Mouse (Mus musculus): ENCODE data around the gene Fgd3. TPM values are rescaled to one million over a fixed set of nuclear protein-coding genes. Genes with fewer than 3 reads are reported as not detected.

Gene Fgd3
- polyA plus RNA-seq, 1 experiment = 4.1 TPM

DNA sequence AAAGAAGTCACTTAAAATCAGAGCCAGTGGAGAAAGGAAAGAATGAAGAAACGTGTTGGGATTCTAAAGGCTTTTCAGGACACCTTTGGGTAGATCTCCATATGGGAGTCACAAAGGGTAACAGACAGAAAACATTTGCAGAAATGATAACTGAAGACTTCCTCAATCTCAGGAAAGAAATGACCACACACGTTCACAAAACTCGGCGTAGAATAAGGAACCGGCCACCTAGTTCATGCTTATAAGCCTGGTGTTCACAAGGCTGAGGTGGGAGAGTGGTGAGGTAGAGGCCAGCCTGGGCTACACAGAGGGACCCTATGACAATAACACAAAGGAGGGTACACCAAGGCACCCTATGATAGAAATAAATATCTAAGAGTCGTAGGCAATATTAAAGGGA is 28.2 kb downstream of the Fgd3 start:
- Histone ChIP-seq H3K4me3 (replicated peaks; ENCODE audit: extremely low read depth, low read depth, low read length) (no peak overlapping the region), H3K4me1 (ENCODE audit: control insufficient read depth, insufficient read depth, low read length) (no peaks in the 10 kb centered on the region)
- no peak for TF ChIP-seq CTCF (IDR thresholded peaks at IDR 0.05; ENCODE audit: insufficient read depth, low read length)
- no peak for TF ChIP-seq POLR2A (IDR thresholded peaks at IDR 0.05; ENCODE audit: borderline replicate concordance, extremely low read depth, low read depth, low read length)
- DNase-seq = no peak
- WGBS = 83% methylated on average over 6 of the region's 6 CpGs

DNA sequence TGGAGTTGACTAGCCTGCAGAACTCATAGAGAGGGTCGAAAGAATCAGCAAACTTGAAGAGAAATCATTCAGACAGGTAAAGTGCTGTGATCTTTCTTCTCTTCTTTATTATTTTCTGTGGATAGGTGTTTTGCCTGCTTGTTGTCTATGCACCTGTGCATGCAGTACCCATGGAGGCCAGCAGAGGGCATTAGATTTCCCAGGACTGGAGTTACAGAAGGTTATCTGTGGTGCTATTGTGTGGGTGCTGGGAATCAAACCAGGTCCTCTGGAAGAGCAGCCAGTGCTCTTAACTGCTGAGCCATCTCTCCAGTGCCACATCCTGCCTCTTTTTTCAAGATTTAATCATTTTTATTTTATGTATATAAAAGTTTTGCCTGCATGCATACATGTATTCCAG is 28.7 kb downstream of the Fgd3 start:
- no peak overlapping the region for H3K4me3 ChIP-seq (replicated peaks; ENCODE audit: extremely low read depth, low read depth, low read length)
- no peak for DNase-seq
- WGBS = 56% methylated on average over 1 of the region's 1 CpGs
- TF ChIP-seq CTCF (IDR thresholded peaks at IDR 0.05; ENCODE audit: insufficient read depth, low read length) = peak; percentile 34; the same call in 1 of the 2 replicates
- no peak for TF ChIP-seq POLR2A (IDR thresholded peaks at IDR 0.05; ENCODE audit: borderline replicate concordance, extremely low read depth, low read depth, low read length)
- H3K4me1 ChIP-seq (ENCODE audit: control insufficient read depth, insufficient read depth, low read length) = no peaks in the 10 kb centered on the region

DNA sequence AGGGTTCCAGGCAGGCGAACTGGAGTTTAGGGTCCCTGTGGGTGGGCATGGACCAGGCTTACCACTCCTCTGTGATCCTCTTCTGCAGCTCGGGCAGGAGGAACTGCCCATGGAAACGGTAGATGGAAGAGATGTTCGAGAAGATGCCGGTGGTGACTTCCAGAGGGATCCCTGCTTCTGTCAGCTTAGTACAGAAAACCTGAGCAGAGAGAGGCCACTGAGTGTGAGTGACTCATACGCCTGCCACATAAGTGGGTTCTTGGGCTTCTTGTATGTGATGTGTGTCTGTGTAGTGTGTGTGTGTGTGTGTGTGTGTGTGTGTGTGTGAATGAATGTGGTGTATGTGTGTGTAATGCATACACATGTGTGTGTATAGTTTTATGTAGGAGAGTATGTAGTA is 32.9 kb downstream of the Fgd3 start:
- DNase-seq = no peak
- TF ChIP-seq CTCF (IDR thresholded peaks at IDR 0.05; ENCODE audit: insufficient read depth, low read length) (no peak), POLR2A (IDR thresholded peaks at IDR 0.05; ENCODE audit: borderline replicate concordance, extremely low read depth, low read depth, low read length) (no peak)
- WGBS = 90% methylated on average over 6 of the region's 6 CpGs

DNA sequence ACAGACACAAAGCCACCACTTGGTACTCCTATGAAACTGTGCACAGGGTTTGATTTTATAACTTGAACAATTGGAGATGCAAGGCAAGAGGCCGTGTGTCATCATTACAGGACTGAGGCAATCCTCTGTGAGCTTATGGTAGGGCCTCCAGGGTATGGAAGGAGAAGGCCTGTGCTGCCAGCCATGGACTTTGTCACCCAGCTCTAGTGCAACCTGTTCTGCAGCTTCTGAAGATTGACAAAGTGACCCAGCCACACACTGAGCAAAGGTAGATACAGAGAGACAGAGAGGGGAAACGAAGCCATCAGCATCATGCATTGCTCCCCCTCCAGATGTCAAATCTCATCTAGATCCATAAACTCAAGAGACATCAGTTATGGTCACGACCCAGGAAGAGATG is 33.4 kb downstream of the Fgd3 start:
- 79% methylated on average over 3 of the region's 3 CpGs for WGBS
- no peak for DNase-seq
- TF ChIP-seq CTCF (IDR thresholded peaks at IDR 0.05; ENCODE audit: insufficient read depth, low read length) = no peak
- TF ChIP-seq POLR2A (IDR thresholded peaks at IDR 0.05; ENCODE audit: borderline replicate concordance, extremely low read depth, low read depth, low read length) = no peak
- Histone ChIP-seq H3K4me1 (ENCODE audit: control insufficient read depth, insufficient read depth, low read length) (no peaks in the 10 kb centered on the region), H3K4me3 (replicated peaks; ENCODE audit: extremely low read depth, low read depth, low read length) (no peak overlapping the region)

More for the DNA sequence above, 32.9 kb downstream of the Fgd3 start:
- H3K4me1 ChIP-seq (ENCODE audit: control insufficient read depth, insufficient read depth, low read length) = no peaks in the 10 kb centered on the region
- H3K4me3 ChIP-seq (replicated peaks; ENCODE audit: extremely low read depth, low read depth, low read length) = no peak overlapping the region

DNA sequence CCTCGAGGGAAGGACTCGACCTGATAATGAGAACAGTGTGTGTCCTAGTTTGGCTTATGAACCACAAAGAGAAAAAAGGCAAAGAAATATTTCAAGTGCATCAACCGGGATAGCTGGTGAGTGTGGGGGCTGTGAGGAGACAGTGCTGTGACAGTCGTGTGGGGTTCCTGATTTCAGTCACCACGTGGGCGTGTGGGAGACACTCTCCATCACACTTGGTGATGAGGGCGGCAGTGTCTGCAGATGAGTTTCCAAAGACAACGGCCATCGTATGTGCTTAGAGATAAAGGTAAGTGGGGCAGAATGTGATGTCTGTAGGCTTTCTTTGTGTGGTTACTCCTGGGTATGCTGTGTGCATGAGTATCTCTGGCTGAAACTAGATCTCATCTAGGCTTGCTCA is 36.4 kb downstream of the Fgd3 start:
- 72% methylated on average over 9 of the region's 9 CpGs for WGBS
- H3K4me1 ChIP-seq (ENCODE audit: control insufficient read depth, insufficient read depth, low read length) = no peaks in the 10 kb centered on the region
- no peak overlapping the region for H3K4me3 ChIP-seq (replicated peaks; ENCODE audit: extremely low read depth, low read depth, low read length)
- TF ChIP-seq CTCF (IDR thresholded peaks at IDR 0.05; ENCODE audit: insufficient read depth, low read length) = no peak
- TF ChIP-seq POLR2A (IDR thresholded peaks at IDR 0.05; ENCODE audit: borderline replicate concordance, extremely low read depth, low read depth, low read length) = no peak
- no peak for DNase-seq

DNA sequence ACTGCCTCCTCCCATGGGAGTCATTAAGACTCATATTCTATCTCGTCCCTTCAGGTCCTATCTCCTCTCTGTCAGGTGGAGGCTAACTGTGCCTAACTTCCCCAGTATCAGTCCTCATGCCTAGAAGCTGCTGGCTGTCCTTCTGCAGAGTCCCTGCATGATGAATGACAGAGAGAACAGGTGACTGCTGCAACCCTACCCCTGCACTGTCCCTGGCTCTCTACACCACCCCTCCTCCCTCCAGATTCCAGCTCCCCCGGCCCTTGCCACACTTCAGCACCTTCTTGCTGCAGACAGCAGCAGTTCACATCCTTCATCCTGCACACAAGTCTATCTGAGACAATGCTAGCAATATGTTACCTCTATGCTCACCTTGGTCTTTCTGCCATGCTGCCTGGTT is 37.9 kb downstream of the Fgd3 start:
- TF ChIP-seq CTCF (IDR thresholded peaks at IDR 0.05; ENCODE audit: insufficient read depth, low read length) (no peak), POLR2A (IDR thresholded peaks at IDR 0.05; ENCODE audit: borderline replicate concordance, extremely low read depth, low read depth, low read length) (no peak)
- H3K4me3 ChIP-seq (replicated peaks; ENCODE audit: extremely low read depth, low read depth, low read length) = no peak overlapping the region
- 58% methylated on average over 2 of the region's 2 CpGs for WGBS
- no peak for DNase-seq
- no peaks in the 10 kb centered on the region for H3K4me1 ChIP-seq (ENCODE audit: control insufficient read depth, insufficient read depth, low read length)

DNA sequence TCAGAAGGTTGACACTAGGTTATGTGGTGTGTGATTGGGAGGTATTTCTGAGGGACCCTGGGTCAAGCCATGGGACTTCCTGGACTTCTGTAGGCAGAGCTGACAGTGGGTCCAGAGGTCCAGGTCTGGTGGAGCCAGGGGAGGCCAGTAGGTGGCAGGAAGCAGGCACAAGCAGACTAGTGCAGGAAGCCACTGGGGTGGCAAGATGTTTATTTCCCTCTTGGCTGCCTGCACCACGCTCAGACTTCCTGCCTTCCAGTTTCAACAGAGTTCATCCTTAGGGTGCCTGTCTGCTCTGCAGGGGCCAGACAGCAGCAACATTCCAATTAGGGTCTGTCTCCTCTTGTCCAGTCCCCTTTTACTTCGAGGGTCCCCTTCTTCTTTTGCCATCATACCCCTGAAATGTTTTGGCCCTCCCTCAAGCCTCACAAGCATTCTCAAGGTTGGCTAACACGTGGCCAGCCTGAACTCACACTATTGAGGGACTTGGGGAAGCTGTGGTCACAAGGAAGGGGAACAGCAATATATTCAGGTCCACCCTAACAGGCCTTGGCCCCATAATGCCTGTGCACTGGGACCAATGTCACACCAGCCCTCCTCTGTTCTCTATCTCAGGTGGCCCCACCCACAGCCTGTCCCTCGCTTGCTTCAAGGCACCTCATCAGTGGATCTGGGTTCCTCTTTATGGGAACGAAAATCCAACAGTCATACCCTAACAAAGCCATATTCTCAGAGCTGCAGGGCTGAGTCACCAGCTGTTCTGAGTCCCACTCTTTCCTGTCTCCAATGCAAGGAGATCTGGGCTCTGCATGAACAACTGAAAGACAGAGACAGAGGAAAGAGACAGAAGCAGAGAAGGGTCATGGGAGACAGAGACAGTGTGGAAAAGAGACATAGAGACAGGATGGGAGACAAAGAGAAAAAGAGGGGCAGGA is 48.0 kb downstream of the Fgd3 start:
- 33% methylated on average over 5 of the region's 5 CpGs for WGBS
- H3K4me1 ChIP-seq (ENCODE audit: control insufficient read depth, insufficient read depth, low read length) = peaks cover 4% of the 10 kb centered on the region; the same call in 1 of the 2 replicates
- no peak for DNase-seq
- H3K4me3 ChIP-seq (replicated peaks; ENCODE audit: extremely low read depth, low read depth, low read length) = no peak overlapping the region
- TF ChIP-seq CTCF (IDR thresholded peaks at IDR 0.05; ENCODE audit: insufficient read depth, low read length) = peak; percentile 44
- no peak for TF ChIP-seq POLR2A (IDR thresholded peaks at IDR 0.05; ENCODE audit: borderline replicate concordance, extremely low read depth, low read depth, low read length)

DNA sequence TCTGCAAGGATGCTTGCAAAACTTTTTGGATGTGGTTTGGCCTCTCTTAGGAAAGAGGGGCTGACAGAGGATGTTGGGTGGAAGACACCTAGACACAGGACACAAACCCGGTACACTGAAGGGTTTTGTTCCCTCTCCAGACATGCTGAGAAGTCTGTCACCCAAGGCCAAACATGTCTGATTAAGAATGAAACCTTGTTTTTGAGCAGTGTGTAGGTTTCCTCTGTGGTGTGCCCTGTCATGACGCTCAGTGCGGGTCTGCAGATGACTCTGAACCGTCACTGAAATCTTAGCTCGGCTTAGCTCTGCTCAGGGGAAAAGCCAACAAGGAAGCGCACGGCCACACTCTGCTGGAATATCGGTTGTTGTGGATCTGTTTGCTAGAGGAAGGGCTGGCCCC is 49.6 kb downstream of the Fgd3 start:
- no peak for DNase-seq
- 83% methylated on average over 8 of the region's 8 CpGs for WGBS
- no peak overlapping the region for H3K4me3 ChIP-seq (replicated peaks; ENCODE audit: extremely low read depth, low read depth, low read length)
- TF ChIP-seq CTCF (IDR thresholded peaks at IDR 0.05; ENCODE audit: insufficient read depth, low read length) (no peak), POLR2A (IDR thresholded peaks at IDR 0.05; ENCODE audit: borderline replicate concordance, extremely low read depth, low read depth, low read length) (no peak)
- H3K4me1 ChIP-seq (ENCODE audit: control insufficient read depth, insufficient read depth, low read length) = peaks cover 4% of the 10 kb centered on the region; the same call in 1 of the 2 replicates

DNA sequence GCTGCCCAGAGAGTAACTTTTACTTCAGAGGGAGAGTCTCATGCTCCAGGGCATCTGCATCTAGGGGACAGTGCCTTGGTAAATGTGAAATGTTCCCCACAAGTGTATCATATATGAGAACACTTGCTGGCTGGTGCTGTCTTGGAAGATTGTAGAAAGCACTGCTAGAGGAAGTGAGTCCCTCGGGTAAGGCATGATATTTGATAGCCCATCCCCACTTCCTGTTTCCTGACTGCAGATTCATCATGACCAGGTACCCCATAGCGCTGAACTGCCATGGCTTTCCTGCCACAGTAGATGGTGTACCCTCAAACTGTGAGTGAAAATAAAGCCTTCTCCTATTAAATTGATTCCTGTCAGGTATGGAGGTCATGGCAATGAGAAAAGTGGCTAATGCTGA is 52.5 kb downstream of the Fgd3 start:
- H3K4me1 ChIP-seq (ENCODE audit: control insufficient read depth, insufficient read depth, low read length) = peaks cover 4% of the 10 kb centered on the region; the same call in 1 of the 2 replicates
- 35% methylated on average over 2 of the region's 2 CpGs for WGBS
- DNase-seq = no peak
- H3K4me3 ChIP-seq (replicated peaks; ENCODE audit: extremely low read depth, low read depth, low read length) = no peak overlapping the region
- no peak for TF ChIP-seq CTCF (IDR thresholded peaks at IDR 0.05; ENCODE audit: insufficient read depth, low read length)
- no peak for TF ChIP-seq POLR2A (IDR thresholded peaks at IDR 0.05; ENCODE audit: borderline replicate concordance, extremely low read depth, low read depth, low read length)

Data from lung, adult 2 months (tissue).